Comparison of ENCODE assay signal across 15 mouse cellular contexts in the genomic region with DNA sequence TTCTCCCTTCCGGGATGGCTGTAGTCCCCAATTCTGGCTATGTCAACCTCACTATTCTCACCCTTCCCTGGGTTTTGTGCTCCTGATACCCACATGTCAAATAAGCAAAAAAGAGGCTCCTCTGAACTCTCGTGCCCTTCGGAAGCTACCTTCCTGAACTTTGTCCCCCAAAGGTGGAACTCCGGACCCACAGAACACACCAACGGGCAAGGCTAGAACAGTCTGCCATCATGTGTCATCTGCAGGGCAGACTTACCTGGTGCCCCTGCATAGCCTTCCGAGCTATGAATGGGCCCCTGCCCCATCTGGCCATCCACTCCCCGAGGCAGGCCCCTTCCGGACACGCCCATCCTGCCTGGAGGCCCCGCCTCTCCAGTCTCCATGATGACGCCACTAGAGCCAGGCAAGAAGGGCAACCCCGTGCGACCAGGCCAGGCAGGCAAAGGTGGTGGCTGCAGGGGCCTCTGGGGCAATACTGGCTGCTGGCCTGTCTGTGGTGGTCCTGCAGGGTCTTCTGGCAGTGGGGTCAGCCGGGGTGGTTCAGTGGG. TPM values are rescaled to one million over a fixed set of nuclear protein-coding genes. Genes with fewer than 3 reads are reported as not detected.
DNase-seq lines count a peak whose midpoint lies in the region; ATAC-seq and TF ChIP-seq lines count a peak whose summit lies in the region.
"Had no signal": no experiment of that assay in that cellular context is flagged by ENCODE, and none has a peak within 500 bp of the region (broad histone marks: within the 10 kb centered on the region; RNA-seq: fewer than 3 reads in every experiment).

No protein-coding gene starts in this region.

- WGBS in heart, embryonic 12.5 days = 73% methylated on average over 14 of the region's 14 CpGs
- 88% methylated on average over 14 of the region's 14 CpGs for WGBS in macrophage (ENCODE audit: missing documents)

- peaks cover 19% of the 10 kb centered on the region for H3K79me2 ChIP-seq in macrophage (ENCODE audit: inconsistent target)

- no peak for DNase-seq in heart, adult 8-10 months (ENCODE audit: low spot score)
- DNase-seq in G1E (ENCODE audit: low spot score) = peak; percentile 89
- DNase-seq in heart, postnatal 10 days = peak; percentile 22 to 35
- DNase-seq in kidney, postnatal 4 days = no peak
- no peak for DNase-seq in left cerebral cortex, postnatal 4 days
- DNase-seq: adrenal gland, postnatal 36 days; cerebellum, adult 11 months; kidney, postnatal 14 days; layer of hippocampus, postnatal 36 days; right cerebral cortex, adult 18-20 months; thymus, adult 18-20 months had no signal

- H3K4me2 ChIP-seq in heart, embryonic 12.5 days = no peak overlapping the region
- H3K4me2 ChIP-seq: limb, embryonic 15.5 days had no signal

- intact Hi-C loops in heart, postnatal 10 days (cut with DNase I) = no loop called here
- intact Hi-C loops in left cerebral cortex, postnatal 4 days (cut with DNase I) = no loop called here

- H3K9me3 ChIP-seq in heart, embryonic 12.5 days (replicated peaks) = no peaks in the 10 kb centered on the region
- H3K9me3 ChIP-seq in G1E (replicated peaks) = no peaks in the 10 kb centered on the region
- H3K9me3 ChIP-seq: limb, embryonic 15.5 days had no signal

- H3K4me3 ChIP-seq in heart, embryonic 12.5 days = no peak overlapping the region
- H3K4me3 ChIP-seq in G1E (ENCODE audit: low read depth, low read length) (peak overlapping the region; percentile 74), macrophage (ENCODE audit: inconsistent target) (no peak overlapping the region)
- H3K4me3 ChIP-seq: limb, embryonic 15.5 days had no signal

- peaks cover 10% of the 10 kb centered on the region; the same call in 1 of the 2 replicates for H3K36me3 ChIP-seq in heart, embryonic 12.5 days
- H3K36me3 ChIP-seq in G1E (replicated peaks) = peaks cover 81% of the 10 kb centered on the region
- H3K36me3 ChIP-seq in macrophage (ENCODE audit: inconsistent target) = no peaks in the 10 kb centered on the region

- H3K4me1 ChIP-seq in heart, embryonic 12.5 days (replicated peaks) = peaks cover 57% of the 10 kb centered on the region
- H3K4me1 ChIP-seq in G1E (ENCODE audit: insufficient read depth, low read depth, low read length) = peaks cover 94% of the 10 kb centered on the region

- TF ChIP-seq CTCF in G1E (IDR thresholded peaks at IDR 0.05; ENCODE audit: low read depth, low read length) = no peak

- H3K9ac ChIP-seq in heart, embryonic 12.5 days = no peak overlapping the region
- H3K9ac ChIP-seq: limb, embryonic 15.5 days had no signal

- peak; percentile 46 for ATAC-seq in heart, embryonic 12.5 days (ENCODE audit: insufficient number of reproducible peaks, low FRiP score)
- peak; percentile 71 for ATAC-seq in G1E (ENCODE audit: extremely low read depth, insufficient number of reproducible peaks, low FRiP score, poor library complexity, severe bottlenecking)
- ATAC-seq: inflammation-experienced regulatory T-cells, adult 6 months had no signal

- no peaks in the 10 kb centered on the region for H3K27me3 ChIP-seq in heart, embryonic 12.5 days (replicated peaks)
- no peaks in the 10 kb centered on the region for H3K27me3 ChIP-seq in G1E (ENCODE audit: insufficient read depth, low read length)
- H3K27me3 ChIP-seq: limb, embryonic 15.5 days had no signal

- H3K27ac ChIP-seq in heart, embryonic 12.5 days (ENCODE audit: poor library complexity, severe bottlenecking) = no peak overlapping the region
- peak overlapping the region; percentile 82 for H3K27ac ChIP-seq in macrophage
- H3K27ac ChIP-seq: limb, embryonic 15.5 days had no signal

RNA-seq across cellular contexts. Expression of a gene that starts 55.6 kb away (rescaled TPM):
- polyA plus RNA-seq in heart, embryonic 12.5 days (2016; fragmentation: Nextera tagmentation; extraction: Ambion mirVana) = 97.0 and 99.7 TPM in 2 replicates
- 10 to 100 TPM; 25.3 to 46.2 (median 41.1) TPM for total RNA-seq in heart, adult 8-10 months (2022)
- total RNA-seq in G1E (2014; fragmentation: Nextera tagmentation) (80.3 and 81.3 TPM in 2 replicates), G1E (2017) (137 and 170 TPM in 2 replicates)
- polyA plus RNA-seq in G1E (2012) (106 and 131 TPM in 2 replicates), macrophage (2018) (41.3 to 106 TPM (median 76.2 TPM) in 3 replicates)
- total RNA-seq in heart, postnatal 10 days (2021) = 100 to 1,000 TPM; 185 to 196 TPM
- 100 to 1,000 TPM in 1 of 26 experiments, 10 to 100 TPM in 25; 14.5 to 104 (median 41.1) TPM for total RNA-seq in macrophage (2018; cell fraction: chromatin; rRNA removed)
- 10 to 100 TPM; 30.7 to 80.5 (median 44.7) TPM for total RNA-seq in macrophage (2018; cell fraction: cytosol; rRNA removed)
- 100 to 1,000 TPM in 13 of 26 experiments, 10 to 100 TPM in 13; 46.7 to 189 (median 99.7) TPM for total RNA-seq in macrophage (2018; cell fraction: nucleus; rRNA removed)
- total RNA-seq in left cerebral cortex, postnatal 4 days (2021) = 1 to 10 TPM; 2.9 to 3.1 TPM

Comparison
In these comparisons a context has a peak if more than half of its experiments do, and no peak if none do; other contexts are left out.
1. DNase-seq: peak in G1E (single experiment) and heart, postnatal 10 days (2 of 2); none in heart, adult 8-10 months (single experiment), kidney, postnatal 4 days (0 of 2) and left cerebral cortex, postnatal 4 days (single experiment).
2. RNA of a gene that starts 55.6 kb away (total RNA-seq): 185 to 196 TPM in heart, postnatal 10 days, 80.3 to 170 TPM in G1E and 25.3 to 46.2 TPM in heart, adult 8-10 months; 2.9 to 3.1 TPM in left cerebral cortex, postnatal 4 days; every median in the first group is over 4 times any median in the second.